Mouse (Mus musculus) CH12.LX (cell line): Measurements from ENCODE around the gene Igf1r. TPM values are rescaled to one million over a fixed set of nuclear protein-coding genes. Genes with fewer than 3 reads are reported as not detected.
A peak's percentile ranks its signal among the peaks of the same experiment; 100 is the strongest.

ENCODE experiments used
- DNase-seq: peaks from one replicate; pipeline ENCODE4 v3.0.0-alpha.2; 2013; ENCODE audit errors: extremely low read depth
- H3K27ac ChIP-seq: 2 replicates; pipeline ENCODE4 v1.5.1; 2012; ENCODE audit warnings: low read depth, mild to moderate bottlenecking, control low read depth, moderate library complexity; ENCODE audit not compliant: insufficient read depth
- H3K27me3 ChIP-seq: replicated peaks from 2 replicates; pipeline ENCODE3; 2012; ENCODE audit warnings: inconsistent platforms
- H3K36me3 ChIP-seq, 2 experiments: replicated peaks in 1 of 2; 2 replicates each; pipeline versions ENCODE3 to v1.6.1; 2012; ENCODE audit warnings: inconsistent platforms in 1 of 2, low read length in 1 of 2, mild to moderate bottlenecking in 1 of 2, mixed read lengths in 1 of 2, moderate library complexity in 1 of 2; ENCODE audit not compliant: control insufficient read depth in 1 of 2, insufficient read depth in 1 of 2
- H3K4me1 ChIP-seq, 2 experiments: 2 replicates each; pipeline ENCODE4 v1.6.1; 2012; ENCODE audit warnings: inconsistent platforms in 1 of 2, moderate library complexity in 1 of 2; ENCODE audit not compliant: insufficient read depth in 2 of 2, control insufficient read depth in 1 of 2
- H3K4me2 ChIP-seq: 2 replicates; pipeline ENCODE4 v1.6.1; 2012; ENCODE audit warnings: low read depth, mild to moderate bottlenecking, control low read depth; ENCODE audit not compliant: poor library complexity, insufficient read depth, severe bottlenecking
- H3K4me3 ChIP-seq, 3 experiments: fragments of 150-350 bp in 1 of 3; sonication (generic) in 1 of 3; replicated peaks in 1 of 3; 2 replicates each; pipeline versions ENCODE3 to v1.5.1; 2011 to 2012; ENCODE audit warnings: low read depth in 2 of 3, low read length in 2 of 3, mild to moderate bottlenecking in 2 of 3, moderate library complexity in 2 of 3, control low read depth in 1 of 3, improper control_type of control experiment in 1 of 3, inconsistent platforms in 1 of 3, mixed read lengths in 1 of 3; ENCODE audit not compliant: poor library complexity in 1 of 3
- H3K79me2 ChIP-seq: replicated peaks from 2 replicates; pipeline ENCODE4 v1.6.1; 2012; ENCODE audit warnings: mild to moderate bottlenecking, moderate library complexity; ENCODE audit not compliant: control insufficient read depth, poor library complexity, insufficient read depth, severe bottlenecking; ENCODE audit errors: extremely low read depth
- H3K9ac ChIP-seq: 2 replicates; pipeline ENCODE4 v1.6.1; 2012; ENCODE audit warnings: low read depth, mild to moderate bottlenecking, control low read depth, moderate library complexity; ENCODE audit not compliant: insufficient read depth
- H3K9me3 ChIP-seq: replicated peaks from 2 replicates; pipeline ENCODE3; 2012; ENCODE audit warnings: low read length, inconsistent platforms, mixed read lengths
- BHLHE40 ChIP-seq: IDR thresholded peaks from 2 replicates; pipeline ENCODE4 v1.6.1; 2011; ENCODE audit warnings: mild to moderate bottlenecking, low read depth, low read length, improper control_type of control experiment
- CTCF ChIP-seq, 2 experiments: IDR thresholded peaks in 1 of 2; conservative IDR thresholded peaks in 1 of 2; 2 replicates each; pipeline ENCODE4 v1.5.1; 2011 to 2012; ENCODE audit warnings: low read depth in 2 of 2, low read length in 2 of 2, improper control_type of control experiment in 1 of 2, inconsistent platforms in 1 of 2, mild to moderate bottlenecking in 1 of 2, moderate library complexity in 1 of 2
- GABPA ChIP-seq: IDR thresholded peaks from 2 replicates; pipeline ENCODE4 v1.6.1; 2012; ENCODE audit warnings: low read depth, low read length, improper control_type of control experiment, inconsistent platforms; ENCODE audit not compliant: insufficient replicate concordance
- HCFC1 ChIP-seq: IDR thresholded peaks from 2 replicates; pipeline ENCODE4 v1.6.1; 2012; ENCODE audit warnings: low read depth, mild to moderate bottlenecking, inconsistent platforms, low read length, improper control_type of control experiment
- IRF4 ChIP-seq: IDR thresholded peaks from 2 replicates; pipeline ENCODE4 v1.6.1; 2014; ENCODE audit warnings: low read depth, mild to moderate bottlenecking, inconsistent platforms, low read length, improper control_type of control experiment
- KAT2A ChIP-seq: IDR thresholded peaks from 2 replicates; pipeline ENCODE4 v1.6.1; 2012; ENCODE audit warnings: low read length, improper control_type of control experiment, inconsistent platforms; ENCODE audit not compliant: insufficient replicate concordance
- MAFK ChIP-seq: IDR thresholded peaks from 2 replicates; pipeline ENCODE4 v1.6.1; 2011; ENCODE audit warnings: low read length, improper control_type of control experiment; ENCODE audit not compliant: insufficient replicate concordance
- MEF2A ChIP-seq: IDR thresholded peaks from 2 replicates; pipeline ENCODE4 v1.6.1; 2014; ENCODE audit warnings: low read depth, mild to moderate bottlenecking, inconsistent platforms, low read length, improper control_type of control experiment, borderline replicate concordance
- MXI1 ChIP-seq: IDR thresholded peaks from 2 replicates; pipeline ENCODE4 v1.6.1; 2011; ENCODE audit warnings: mild to moderate bottlenecking, low read depth, low read length, improper control_type of control experiment
- MYC ChIP-seq: IDR thresholded peaks from 2 replicates; pipeline ENCODE4 v1.6.1; 2011; ENCODE audit warnings: low read depth, mild to moderate bottlenecking, improper control_type of control experiment, low read length
- NRF1 ChIP-seq: IDR thresholded peaks from 2 replicates; pipeline ENCODE4 v1.6.1; 2014; ENCODE audit warnings: low read depth, mild to moderate bottlenecking, inconsistent platforms, low read length, improper control_type of control experiment, moderate library complexity
- PAX5 ChIP-seq: IDR thresholded peaks from 2 replicates; pipeline ENCODE4 v1.6.1; 2012; ENCODE audit warnings: low read length, inconsistent platforms, mixed read lengths
- POLR2AphosphoS2 ChIP-seq: IDR thresholded peaks from 2 replicates; pipeline ENCODE4 v1.6.1; 2011; ENCODE audit warnings: low read depth, low read length, improper control_type of control experiment
- RAD21 ChIP-seq: IDR thresholded peaks from 2 replicates; pipeline ENCODE4 v1.6.1; 2011; ENCODE audit warnings: low read depth, mild to moderate bottlenecking, low read length, improper control_type of control experiment, moderate library complexity
- SIN3A ChIP-seq: IDR thresholded peaks from 2 replicates; pipeline ENCODE4 v1.6.1; 2012; ENCODE audit warnings: low read length, improper control_type of control experiment, inconsistent platforms
- UBTF ChIP-seq: IDR thresholded peaks from 2 replicates; pipeline ENCODE4 v1.6.1; 2012; ENCODE audit warnings: low read depth, mild to moderate bottlenecking, inconsistent platforms, low read length, improper control_type of control experiment, moderate library complexity
- USF1 ChIP-seq: IDR thresholded peaks from 2 replicates; pipeline ENCODE4 v1.6.1; 2014; ENCODE audit warnings: low read depth, mild to moderate bottlenecking, inconsistent platforms, low read length, improper control_type of control experiment
- USF2 ChIP-seq: conservative IDR thresholded peaks from 2 replicates; pipeline ENCODE4 v1.6.1; 2011; ENCODE audit warnings: low read depth, low read length, improper control_type of control experiment
- ZC3H11A ChIP-seq: IDR thresholded peaks from 2 replicates; pipeline ENCODE4 v1.6.1; 2012; ENCODE audit warnings: low read depth, mild to moderate bottlenecking, inconsistent platforms, low read length, improper control_type of control experiment
- ZKSCAN1 ChIP-seq: IDR thresholded peaks from 2 replicates; pipeline ENCODE4 v1.6.1; 2012; ENCODE audit warnings: low read depth, inconsistent platforms, low read length, improper control_type of control experiment, borderline replicate concordance
- dilution Hi-C: fragments of 300-500 bp; cut with MboI; formaldehyde crosslinking; loops from 2 replicates; pipeline ENCODE4 v1.14.3; 2020; ENCODE audit warnings: low sequenced_read_pairs; ENCODE audit not compliant: extremely low pct_unique_long_range_greater_than_20kb, extremely low pct_ligation_motif_present
- in situ Hi-C: fragments of 300-500 bp; cut with MboI; formaldehyde crosslinking; loops from 3 replicates; pipeline ENCODE4 v1.14.3; 2019; ENCODE audit warnings: low sequenced_read_pairs, low pct_ligation_motif_present, low pct_unique_long_range_greater_than_20kb, mixed read lengths
- polyA plus RNA-seq: library from polyadenylated mRNA; unstranded; fragments of >175 nt; gene quantifications from 2 replicates; pipeline ENCODE4 v1.2.1, GENCODE M21; 2012; ENCODE audit warnings: low read depth; ENCODE audit not compliant: insufficient read length
- total RNA-seq, 2 experiments: library from RNA; depleted of rRNA; stranded (reverse); fragments of 300-350 nt in 1 of 2; fragments of >200 nt in 1 of 2; gene quantifications; 2 replicates each; pipeline ENCODE4 v1.2.3; 2012 to 2014

Igf1r gene
- total and polyA plus RNA-seq, 3 experiments, result 0.19 to 1.6 (median 0.29) TPM

DNA sequence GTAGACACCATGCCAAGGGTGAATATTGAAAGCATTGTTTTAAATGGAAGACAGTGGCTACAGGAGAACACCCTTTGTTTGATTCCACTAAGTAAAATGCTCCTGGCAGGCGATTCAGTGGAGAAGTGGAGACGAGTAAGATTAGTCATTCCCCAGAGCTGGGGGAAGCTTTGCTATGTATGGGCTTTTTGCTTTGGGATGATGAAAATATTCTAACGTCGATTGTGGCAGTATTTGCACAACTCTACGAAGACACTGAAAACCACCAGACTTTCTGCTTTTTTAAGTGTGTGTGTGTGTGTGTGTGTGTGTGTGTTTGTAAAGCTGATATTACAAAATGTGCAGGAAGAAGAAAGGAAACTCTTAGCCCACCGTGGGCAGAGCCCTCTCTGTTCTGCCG is 202.0 kb downstream of the Igf1r start:
- H3K27ac ChIP-seq, result no peak overlapping the region
- H3K4me2 ChIP-seq, result no peak overlapping the region
- no peak overlapping the region for H3K4me3 ChIP-seq
- H3K36me3 ChIP-seq, result no peaks in the 10 kb centered on the region
- no peaks in the 10 kb centered on the region for H3K27me3 ChIP-seq
- H3K9ac ChIP-seq, result no peak overlapping the region
- in situ Hi-C loops (no loop called here), dilution Hi-C loops (no loop called here)
- no peak for TF ChIP-seq CTCF (conservative IDR thresholded peaks at IDR 0.05 in 1 of 2, IDR thresholded peaks at IDR 0.05 in 1 of 2; ENCODE audit: low read depth in 2 of 2, low read length in 2 of 2)
- no peak for TF ChIP-seq HCFC1
- no peak for TF ChIP-seq GABPA
- no peak for TF ChIP-seq ZKSCAN1
- TF ChIP-seq NRF1, result no peak
- no peaks in the 10 kb centered on the region for H3K9me3 ChIP-seq
- H3K79me2 ChIP-seq, result no peaks in the 10 kb centered on the region
- H3K4me1 ChIP-seq, result no peaks in the 10 kb centered on the region
- no peak for DNase-seq

- peak; percentile 17 for DNase-seq
- Histone ChIP-seq H3K27ac (no peak overlapping the region), H3K36me3 (no peaks in the 10 kb centered on the region), H3K9ac (no peak overlapping the region), H3K9me3 (no peaks in the 10 kb centered on the region), H3K4me3 (no peak overlapping the region), H3K79me2 (no peaks in the 10 kb centered on the region), H3K4me1 (peaks cover 4 to 19% of the 10 kb centered on the region in 2 experiments; a peak in 2 of 4 replicates), H3K4me2 (no peak overlapping the region), H3K27me3 (no peaks in the 10 kb centered on the region)
- in situ Hi-C loops, result no loop called here
- dilution Hi-C loops, result no loop called here
- TF ChIP-seq NRF1 (no peak), USF1 (no peak), ZC3H11A (no peak), USF2 (no peak), SIN3A (no peak), BHLHE40 (no peak), RAD21 (no peak), MXI1 (no peak), MEF2A (no peak), MAFK (no peak), UBTF (no peak), KAT2A (no peak), MYC (no peak), POLR2AphosphoS2 (no peak), IRF4 (no peak), PAX5 (no peak)
Observed at GRCm38 (mm10) chr7:68160094-68160791, 207.6 kb downstream of the Igf1r start.
